Mouse (Mus musculus) skeletal muscle tissue, postnatal 0 days (tissue): Measurements from ENCODE around the gene Plekhb1. TPM values are rescaled to one million over a fixed set of nuclear protein-coding genes. Genes with fewer than 3 reads are reported as not detected.

Source experiments
- polyA plus RNA-seq: library from polyadenylated mRNA; unstranded; fragments of >200 nt; fragmentation: Nextera tagmentation; extraction: Ambion mirVana; gene quantifications from 2 replicates; pipeline ENCODE4 v1.2.1, GENCODE M21; 2015

Gene Plekhb1
- 12.3 and 12.8 TPM in 2 replicates for polyA plus RNA-seq

DNA sequence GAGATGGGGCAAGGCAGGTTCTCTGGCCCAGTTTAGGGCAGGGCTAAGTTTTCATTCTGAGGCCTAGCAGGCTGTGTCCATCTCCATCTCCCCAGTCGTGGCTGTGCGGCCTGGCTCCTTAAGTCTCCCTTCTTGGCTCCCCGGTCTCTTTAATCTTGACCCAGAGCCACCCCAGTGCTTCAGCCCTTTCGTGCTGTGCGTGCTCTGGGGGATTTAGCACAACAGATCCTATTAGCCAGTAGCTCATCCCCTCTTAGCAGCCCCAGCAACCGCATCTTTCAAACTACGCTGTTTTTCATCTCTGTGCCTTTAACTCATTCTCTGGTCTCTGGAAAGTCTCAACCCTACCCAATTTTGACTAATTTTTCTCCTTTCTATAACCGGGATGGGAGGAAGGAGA is at the start of gene Plekhb1:
Gene Plekhb1 (minus strand): TSS at position 184 of the 400 bp plus-strand sequence.

DNA sequence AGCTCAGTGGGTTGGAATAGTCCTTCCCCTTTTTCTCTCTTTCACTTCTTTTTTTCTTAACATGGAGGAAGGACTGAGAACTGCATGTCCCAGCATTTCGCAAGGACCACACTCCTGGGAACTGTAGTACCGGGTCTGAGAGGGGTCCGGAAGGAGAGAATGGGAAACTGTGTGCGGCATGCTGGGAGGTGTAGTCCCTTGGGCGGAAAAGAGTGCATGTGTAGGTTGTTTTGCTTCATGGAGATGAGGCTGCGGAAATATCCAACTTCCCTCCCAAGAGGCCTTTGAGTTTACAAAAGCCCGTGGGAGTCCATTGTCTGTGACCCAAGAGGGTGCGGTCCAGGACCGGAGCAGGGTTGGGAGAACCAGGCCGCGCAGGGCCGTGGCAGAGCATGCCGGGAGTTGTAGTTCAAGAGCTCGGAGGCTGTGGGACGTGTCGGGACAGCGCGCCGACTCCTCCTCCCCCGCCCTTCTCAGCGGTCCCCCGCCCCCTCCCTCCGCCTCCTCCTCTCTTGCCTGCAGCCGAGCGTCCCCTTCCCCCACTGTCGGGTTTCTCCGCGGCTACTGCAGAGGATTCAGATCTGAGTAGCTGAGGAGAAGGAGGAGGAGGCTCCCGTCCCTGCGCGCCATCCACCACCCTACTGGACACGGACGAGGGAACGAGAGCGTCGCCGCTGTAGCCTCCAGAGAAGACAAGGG is 44.1 kb upstream of the Plekhb1 start, which contains the start of gene Fam168a:
Gene Fam168a (plus strand): TSS at position 493 of the 699 bp plus-strand sequence.

DNA sequence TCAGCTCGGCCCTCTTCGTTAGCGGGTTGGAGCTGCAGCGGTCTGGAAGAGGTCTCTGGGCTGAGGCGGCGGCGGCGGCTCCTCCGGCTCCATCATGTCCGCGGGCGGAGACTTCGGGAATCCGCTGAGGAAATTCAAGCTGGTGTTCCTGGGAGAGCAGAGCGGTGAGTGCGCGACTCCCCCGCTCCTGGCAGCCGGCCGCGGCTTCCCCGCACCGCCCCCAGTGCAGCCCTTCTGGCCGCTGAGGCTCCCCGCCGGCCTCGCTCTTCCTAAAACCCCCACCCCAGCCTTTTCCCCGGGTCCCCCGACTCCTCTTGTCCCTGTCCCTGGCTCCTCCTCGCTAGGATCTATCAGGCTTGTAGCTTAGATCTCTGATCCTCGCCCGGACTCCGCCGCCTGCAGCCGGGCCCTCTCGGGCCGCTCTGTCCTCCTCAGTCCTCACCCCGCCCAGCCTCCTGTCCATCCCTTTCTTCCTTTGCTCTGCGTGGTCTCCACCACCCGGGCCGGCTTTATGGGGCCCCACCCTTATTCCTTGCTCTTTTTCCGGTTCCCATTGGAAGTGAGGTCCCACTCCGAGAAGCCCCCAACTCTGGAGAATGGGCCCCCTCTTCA is 54.0 kb downstream of the Plekhb1 start, which contains the start of gene Mrpl48:
Gene Mrpl48 (minus strand): TSS at position 172 of the 612 bp plus-strand sequence.

DNA sequence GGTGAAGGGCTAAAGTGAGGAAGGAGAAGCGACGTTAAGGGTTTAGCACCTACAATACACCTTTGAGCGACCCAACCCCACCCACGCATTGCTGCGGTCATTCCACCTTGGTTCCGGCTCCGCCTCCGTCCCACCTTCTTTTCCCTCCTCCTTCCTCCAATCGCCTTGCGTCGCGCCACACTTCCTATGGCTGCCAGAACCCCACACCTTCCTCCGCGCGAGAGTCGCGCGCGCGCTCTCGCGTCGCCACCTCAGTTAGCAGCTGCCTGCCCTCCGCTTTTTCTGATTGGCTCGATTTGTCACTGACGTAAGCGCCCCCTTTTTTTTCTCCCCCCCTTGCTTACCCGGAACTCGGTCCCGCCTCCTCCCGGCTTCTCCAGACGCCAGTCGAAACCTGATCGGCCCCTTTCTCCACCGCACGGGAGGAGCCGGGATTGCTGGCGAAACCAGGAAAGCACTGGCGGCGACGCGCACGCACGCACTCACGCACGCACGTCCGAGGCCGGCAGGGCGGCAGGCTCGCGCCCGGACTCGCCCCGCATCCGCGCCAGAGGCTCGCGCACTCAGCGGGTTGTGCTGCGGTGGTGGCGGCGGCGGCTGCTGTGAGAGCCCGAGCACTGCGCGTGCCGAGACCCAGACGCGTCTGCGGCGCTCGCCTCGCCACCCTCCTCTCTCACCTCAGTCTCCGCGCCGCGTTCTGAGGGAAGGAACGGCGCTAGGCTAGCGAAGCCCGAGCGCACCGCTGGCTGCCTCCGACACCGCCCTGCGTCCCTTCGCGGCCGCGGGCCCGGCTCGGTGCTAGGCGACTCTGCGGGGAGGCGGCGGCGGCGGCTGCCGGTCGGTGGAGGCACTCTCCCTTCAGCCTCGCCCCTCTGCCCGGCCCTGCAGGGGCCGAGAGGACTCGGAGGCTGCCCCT is 54.7 kb downstream of the Plekhb1 start, which contains the start of gene Rab6a:
Gene Rab6a (plus strand): TSS at position 197 of the 916 bp plus-strand sequence.

Other genes with a start within 250 kb of the Plekhb1 start
- 39.3 and 50.4 TPM in 2 replicates for gene Ucp3, start 189.4 kb downstream of the Plekhb1 start, polyA plus RNA-seq
- 127 and 198 TPM in 2 replicates for gene Ucp2, start 169.1 kb downstream of the Plekhb1 start, polyA plus RNA-seq
- gene Dnajb13, start 147.5 kb downstream of the Plekhb1 start, polyA plus RNA-seq, result 0.37 and 0.38 TPM in 2 replicates
- 16.5 and 18.7 TPM in 2 replicates for gene Coa4, start 125.3 kb downstream of the Plekhb1 start, polyA plus RNA-seq
- gene Rab6a, start 55.0 kb downstream of the Plekhb1 start, polyA plus RNA-seq, result 69.7 and 73.2 TPM in 2 replicates
- gene Mrpl48, start 54.1 kb downstream of the Plekhb1 start, polyA plus RNA-seq, result 85.3 and 86.6 TPM in 2 replicates
- gene Fam168a, start 44.2 kb upstream of the Plekhb1 start, polyA plus RNA-seq, result 15.7 and 17.1 TPM in 2 replicates
- 5.3 and 5.4 TPM in 2 replicates for gene Relt, start 201.0 kb upstream of the Plekhb1 start, polyA plus RNA-seq